ENCODE assay signal across 18 mouse cellular contexts in genomic region chr10:75568851-75569250, GRCm38 (mm10). TPM values are rescaled to one million over a fixed set of nuclear protein-coding genes. Genes with fewer than 3 reads are reported as not detected.
DNase-seq lines count a peak whose midpoint lies in the region; ATAC-seq lines count a peak whose summit lies in the region.
"Had no signal": no experiment of that assay in that cellular context is flagged by ENCODE, and none has a peak within 500 bp of the region (broad histone marks: within the 10 kb centered on the region; RNA-seq: fewer than 3 reads in every experiment).

No protein-coding gene starts in this region.

- WGBS in forebrain, embryonic 10.5 days: 16% methylated on average over 4 of the region's 4 CpGs
- WGBS in forebrain, embryonic 13.5 days: 7% methylated on average over 4 of the region's 4 CpGs
- WGBS in kidney, embryonic 15.5 days: 19% methylated on average over 4 of the region's 4 CpGs
- 13% methylated on average over 4 of the region's 4 CpGs for WGBS in intestine, embryonic 15.5 days
- 40% methylated on average over 4 of the region's 4 CpGs for WGBS in liver, embryonic 16.5 days (ENCODE audit: insufficient replicate concordance)

- no peak overlapping the region for H3K9ac ChIP-seq in forebrain, embryonic 13.5 days
- H3K9ac ChIP-seq in kidney, embryonic 15.5 days: no peak overlapping the region; the same call in 1 of the 2 replicates
- no peak overlapping the region; the same call in 1 of the 2 replicates for H3K9ac ChIP-seq in intestine, embryonic 15.5 days
- no peak overlapping the region for H3K9ac ChIP-seq in liver, embryonic 16.5 days (ENCODE audit: low read depth, low read length)

- peaks cover 55% of the 10 kb centered on the region for H3K4me1 ChIP-seq in forebrain, embryonic 10.5 days
- no peaks in the 10 kb centered on the region for H3K4me1 ChIP-seq in forebrain, embryonic 13.5 days
- peaks cover 62% of the 10 kb centered on the region for H3K4me1 ChIP-seq in kidney, embryonic 15.5 days
- H3K4me1 ChIP-seq in intestine, embryonic 15.5 days (replicated peaks): peaks cover 15% of the 10 kb centered on the region; the same call in 1 of the 2 replicates
- peaks cover 9% of the 10 kb centered on the region for H3K4me1 ChIP-seq in liver, embryonic 16.5 days (ENCODE audit: control insufficient read depth, low read depth, low read length)

- ATAC-seq in forebrain, embryonic 13.5 days: no peak
- ATAC-seq in kidney, embryonic 15.5 days (replicated peaks; ENCODE audit: low FRiP score): no peak
- ATAC-seq in intestine, embryonic 15.5 days: peak; percentile 40
- no peak for ATAC-seq in liver, embryonic 16.5 days (ENCODE audit: low read depth)

- no peak for DNase-seq in forebrain, embryonic 10.5 days (ENCODE audit: extremely low spot score, low spot score)
- DNase-seq in kidney, postnatal 14 days: no peak
- DNase-seq in testis, postnatal 10 days (ENCODE audit: low spot score): no peak
- no peak for DNase-seq in gastrocnemius, postnatal 14 days
- DNase-seq: cerebellum, adult 8-10 months; gastrocnemius, postnatal 36 days; heart, postnatal 36 days; layer of hippocampus, postnatal 36 days; left cerebral cortex, postnatal 4 days; lung, postnatal 10 days; thymus, postnatal 25 days had no signal

- H3K4me2 ChIP-seq in forebrain, embryonic 13.5 days: no peak overlapping the region
- peak overlapping the region; percentile 53 for H3K4me2 ChIP-seq in kidney, embryonic 15.5 days
- peak overlapping the region; percentile 50 for H3K4me2 ChIP-seq in intestine, embryonic 15.5 days (replicated peaks)
- peak overlapping the region; percentile 11 for H3K4me2 ChIP-seq in liver, embryonic 16.5 days (ENCODE audit: low read depth, low read length)
- H3K4me2 ChIP-seq: midbrain, embryonic 11.5 days had no signal

- H3K27me3 ChIP-seq in forebrain, embryonic 10.5 days (ENCODE audit: poor library complexity, severe bottlenecking): peaks cover 47% of the 10 kb centered on the region
- peaks cover 12% of the 10 kb centered on the region; the same call in 1 of the 2 replicates for H3K27me3 ChIP-seq in forebrain, embryonic 13.5 days
- no peaks in the 10 kb centered on the region for H3K27me3 ChIP-seq in kidney, embryonic 15.5 days
- H3K27me3 ChIP-seq in intestine, embryonic 15.5 days (replicated peaks): no peaks in the 10 kb centered on the region
- H3K27me3 ChIP-seq in liver, embryonic 16.5 days (ENCODE audit: control insufficient read depth, insufficient read depth, low read depth, low read length): no peaks in the 10 kb centered on the region
- H3K27me3 ChIP-seq: CH12.LX had no signal

- peak overlapping the region; percentile 12; the same call in 1 of the 2 replicates for H3K4me3 ChIP-seq in forebrain, embryonic 10.5 days
- no peak overlapping the region for H3K4me3 ChIP-seq in forebrain, embryonic 13.5 days
- H3K4me3 ChIP-seq in kidney, embryonic 15.5 days (replicated peaks): peak overlapping the region; percentile 39
- peak overlapping the region; percentile 18 for H3K4me3 ChIP-seq in intestine, embryonic 15.5 days (replicated peaks)
- peak overlapping the region; percentile 30 for H3K4me3 ChIP-seq in liver, embryonic 16.5 days (ENCODE audit: low read depth, low read length)
- H3K4me3 ChIP-seq: erythroblast, embryonic 14.5 days had no signal

- H3K36me3 ChIP-seq in forebrain, embryonic 10.5 days (replicated peaks): no peaks in the 10 kb centered on the region
- H3K36me3 ChIP-seq in forebrain, embryonic 13.5 days (ENCODE audit: poor library complexity, severe bottlenecking): no peaks in the 10 kb centered on the region
- H3K36me3 ChIP-seq in kidney, embryonic 15.5 days: no peaks in the 10 kb centered on the region
- H3K36me3 ChIP-seq in intestine, embryonic 15.5 days: no peaks in the 10 kb centered on the region
- H3K36me3 ChIP-seq in liver, embryonic 16.5 days (ENCODE audit: control insufficient read depth, insufficient read depth): no peaks in the 10 kb centered on the region

- H3K27ac ChIP-seq in forebrain, embryonic 10.5 days: no peak overlapping the region
- H3K27ac ChIP-seq in forebrain, embryonic 13.5 days: no peak overlapping the region
- peak overlapping the region; percentile 62 for H3K27ac ChIP-seq in kidney, embryonic 15.5 days
- H3K27ac ChIP-seq in intestine, embryonic 15.5 days: no peak overlapping the region
- no peak overlapping the region for H3K27ac ChIP-seq in liver, embryonic 16.5 days (ENCODE audit: low read length)

- H3K9me3 ChIP-seq in forebrain, embryonic 10.5 days: no peaks in the 10 kb centered on the region
- no peaks in the 10 kb centered on the region for H3K9me3 ChIP-seq in forebrain, embryonic 13.5 days (replicated peaks)
- no peaks in the 10 kb centered on the region for H3K9me3 ChIP-seq in kidney, embryonic 15.5 days (replicated peaks)
- no peaks in the 10 kb centered on the region for H3K9me3 ChIP-seq in intestine, embryonic 15.5 days
- H3K9me3 ChIP-seq in liver, embryonic 16.5 days (replicated peaks; ENCODE audit: control insufficient read depth, low read length): no peaks in the 10 kb centered on the region

- intact Hi-C loops in gastrocnemius, postnatal 14 days (cut with DNase I; ENCODE audit: low total_unique reads): no loop called here

RNA-seq across cellular contexts. Expression of gene Ggt1, which starts 7.4 kb away (rescaled TPM):
- 1.6 and 2.3 TPM in 2 replicates for polyA plus RNA-seq in forebrain, embryonic 10.5 days (2016; fragmentation: Nextera tagmentation; extraction: Ambion mirVana)
- polyA plus RNA-seq in forebrain, embryonic 13.5 days (2015; fragmentation: Nextera tagmentation; extraction: Ambion mirVana): 1.1 and 2.3 TPM in 2 replicates
- polyA plus RNA-seq in kidney, embryonic 15.5 days (2015; fragmentation: Nextera tagmentation; extraction: Ambion mirVana): 128 and 137 TPM in 2 replicates
- 46.5 and 63.7 TPM in 2 replicates for polyA plus RNA-seq in intestine, embryonic 15.5 days (2015; fragmentation: Nextera tagmentation; extraction: Ambion mirVana)
- 27.7 and 40.9 TPM in 2 replicates for polyA plus RNA-seq in liver, embryonic 16.5 days (2015; fragmentation: Nextera tagmentation; extraction: Ambion mirVana)
- under 1 TPM; 0.66 TPM for total RNA-seq in gastrocnemius, postnatal 14 days (2021)
- total RNA-seq: heart, postnatal 36 days had no signal
- polyA plus RNA-seq: erythroblast, embryonic 14.5 days had no signal

RNA-seq across cellular contexts. Expression of gene Lrrc75b, which starts 8.7 kb away (rescaled TPM):
- polyA plus RNA-seq in forebrain, embryonic 10.5 days (2016; fragmentation: Nextera tagmentation; extraction: Ambion mirVana): 1.1 TPM in 2 replicates
- polyA plus RNA-seq in forebrain, embryonic 13.5 days (2015; fragmentation: Nextera tagmentation; extraction: Ambion mirVana): 10.4 and 11.7 TPM in 2 replicates
- polyA plus RNA-seq in kidney, embryonic 15.5 days (2015; fragmentation: Nextera tagmentation; extraction: Ambion mirVana): 3.0 and 3.1 TPM in 2 replicates
- polyA plus RNA-seq in intestine, embryonic 15.5 days (2015; fragmentation: Nextera tagmentation; extraction: Ambion mirVana): 2.1 and 2.7 TPM in 2 replicates
- polyA plus RNA-seq in liver, embryonic 16.5 days (2015; fragmentation: Nextera tagmentation; extraction: Ambion mirVana): 0.05 and 0.06 TPM in 2 replicates
- under 1 TPM; 0.53 to 0.90 TPM for total RNA-seq in gastrocnemius, postnatal 14 days (2021)
- total RNA-seq: CH12.LX had no signal
- polyA plus RNA-seq: erythroblast, embryonic 14.5 days had no signal

RNA-seq across cellular contexts. Expression of gene Ggt5, which starts 20.3 kb away (rescaled TPM):
- 0.21 and 0.97 TPM in 2 replicates for polyA plus RNA-seq in forebrain, embryonic 10.5 days (2016; fragmentation: Nextera tagmentation; extraction: Ambion mirVana)
- polyA plus RNA-seq in forebrain, embryonic 13.5 days (2015; fragmentation: Nextera tagmentation; extraction: Ambion mirVana): 1.4 and 2.8 TPM in 2 replicates
- polyA plus RNA-seq in kidney, embryonic 15.5 days (2015; fragmentation: Nextera tagmentation; extraction: Ambion mirVana): 6.7 and 7.7 TPM in 2 replicates
- polyA plus RNA-seq in intestine, embryonic 15.5 days (2015; fragmentation: Nextera tagmentation; extraction: Ambion mirVana): 7.5 and 7.9 TPM in 2 replicates
- 0.77 and 0.98 TPM in 2 replicates for polyA plus RNA-seq in liver, embryonic 16.5 days (2015; fragmentation: Nextera tagmentation; extraction: Ambion mirVana)
- 1 to 10 TPM; 5.6 to 7.4 TPM for total RNA-seq in gastrocnemius, postnatal 14 days (2021)
- total RNA-seq: CH12.LX had no signal
- polyA plus RNA-seq: erythroblast, embryonic 14.5 days had no signal

RNA-seq across cellular contexts. Expression of gene Gucd1, which starts 51.1 kb away (rescaled TPM):
- 28.6 and 34.3 TPM in 2 replicates for polyA plus RNA-seq in forebrain, embryonic 10.5 days (2016; fragmentation: Nextera tagmentation; extraction: Ambion mirVana)
- 21.1 and 24.9 TPM in 2 replicates for polyA plus RNA-seq in forebrain, embryonic 13.5 days (2015; fragmentation: Nextera tagmentation; extraction: Ambion mirVana)
- polyA plus RNA-seq in kidney, embryonic 15.5 days (2015; fragmentation: Nextera tagmentation; extraction: Ambion mirVana): 44.2 and 46.0 TPM in 2 replicates
- polyA plus RNA-seq in intestine, embryonic 15.5 days (2015; fragmentation: Nextera tagmentation; extraction: Ambion mirVana): 39.8 and 46.7 TPM in 2 replicates
- polyA plus RNA-seq in liver, embryonic 16.5 days (2015; fragmentation: Nextera tagmentation; extraction: Ambion mirVana): 64.4 and 69.3 TPM in 2 replicates
- total RNA-seq in gastrocnemius, postnatal 14 days (2021): 10 to 100 TPM; 40.4 to 60.3 TPM

RNA-seq across cellular contexts. Expression of gene Snrpd3, which starts 51.5 kb away (rescaled TPM):
- polyA plus RNA-seq in forebrain, embryonic 10.5 days (2016; fragmentation: Nextera tagmentation; extraction: Ambion mirVana): 289 and 305 TPM in 2 replicates
- polyA plus RNA-seq in forebrain, embryonic 13.5 days (2015; fragmentation: Nextera tagmentation; extraction: Ambion mirVana): 188 and 198 TPM in 2 replicates
- 175 and 183 TPM in 2 replicates for polyA plus RNA-seq in kidney, embryonic 15.5 days (2015; fragmentation: Nextera tagmentation; extraction: Ambion mirVana)
- 147 and 156 TPM in 2 replicates for polyA plus RNA-seq in intestine, embryonic 15.5 days (2015; fragmentation: Nextera tagmentation; extraction: Ambion mirVana)
- 56.9 and 61.7 TPM in 2 replicates for polyA plus RNA-seq in liver, embryonic 16.5 days (2015; fragmentation: Nextera tagmentation; extraction: Ambion mirVana)
- total RNA-seq in gastrocnemius, postnatal 14 days (2021): 100 to 1,000 TPM; 103 to 108 TPM
